Mouse (Mus musculus) macrophage (primary cell): ENCODE results near the gene Tmbim4. TPM values are rescaled to one million over a fixed set of nuclear protein-coding genes. Genes with fewer than 3 reads are reported as not detected.

Source experiments
- polyA plus RNA-seq: library from polyadenylated mRNA; stranded (reverse); fragments of 250-400 nt; gene quantifications from 3 replicates; pipeline ENCODE4 v1.2.4, GENCODE M21; 2018; ENCODE audit warnings: inconsistent platforms

Tmbim4 gene
- polyA plus RNA-seq, 1 experiment from 2014 or later: 63.2 TPM

Other genes with a start within 250 kb of the Tmbim4 start
- 15.0 to 20.3 TPM (median 16.5 TPM) in 3 replicates for gene Helb, start 88.6 kb upstream of the Tmbim4 start, polyA plus RNA-seq
- gene Irak3, start 540 bp downstream of the Tmbim4 start, polyA plus RNA-seq: 12.3 to 31.5 TPM (median 17.1 TPM) in 3 replicates
- 34.0 to 57.9 TPM (median 50.2 TPM) in 3 replicates for gene Llph, start 25.5 kb downstream of the Tmbim4 start, polyA plus RNA-seq